Mouse (Mus musculus): Measurements from ENCODE around the gene Ubap1l. TPM values are rescaled to one million over a fixed set of nuclear protein-coding genes. Genes with fewer than 3 reads are reported as not detected.

The Ubap1l gene
- total RNA-seq, 1 experiment: 4.5 TPM

GRCm38 (mm10) chr9:65408871-65409295 is 48.0 kb downstream of the Ubap1l start:
- Histone ChIP-seq H3K9me3 (ENCODE audit: control insufficient read depth, insufficient read depth, low read depth, low read length) (no peaks in the 10 kb centered on the region), H3K4me3 (ENCODE audit: insufficient read depth in 1 of 2, low read depth in 1 of 2, low read length in 2 of 2, poor library complexity in 1 of 2, severe bottlenecking in 1 of 2) (no peak overlapping the region), H3K9ac (ENCODE audit: insufficient read depth, low read depth, low read length, poor library complexity, severe bottlenecking) (no peak overlapping the region), H3K27ac (ENCODE audit: insufficient read depth, low read depth, low read length, poor library complexity, severe bottlenecking) (no peak overlapping the region), H3K36me3 (ENCODE audit: control insufficient read depth, insufficient read depth, low read length, poor library complexity, severe bottlenecking) (no peaks in the 10 kb centered on the region), H3K4me1 (ENCODE audit: control insufficient read depth in 2 of 2, insufficient read depth in 2 of 2, low read length in 2 of 2, poor library complexity in 1 of 2) (no peaks in the 10 kb centered on the region)
- DNase-seq (ENCODE audit: low read depth, low spot score): no peak
- in situ Hi-C loops (cut with MboI; ENCODE audit: low sequenced_read_pairs in 2 of 2, unreplicated experiment in 2 of 2): no loop called here
- no peak for TF ChIP-seq HCFC1 (IDR thresholded peaks at IDR 0.05; ENCODE audit: borderline replicate concordance, insufficient read depth, low read length)
- TF ChIP-seq ZNF384 (IDR thresholded peaks at IDR 0.05; ENCODE audit: low read depth, low read length): no peak
- TF ChIP-seq CHD2 (IDR thresholded peaks at IDR 0.05; ENCODE audit: low read depth, low read length): no peak
- no peak for TF ChIP-seq ZC3H11A (IDR thresholded peaks at IDR 0.05; ENCODE audit: borderline replicate concordance, low read depth, low read length)
- no peak for TF ChIP-seq MAFK (IDR thresholded peaks at IDR 0.05; ENCODE audit: insufficient read depth, low read depth, low read length)

- in situ Hi-C loops (cut with MboI; ENCODE audit: low sequenced_read_pairs in 2 of 2, unreplicated experiment in 2 of 2): no loop called here
- H3K4me1 ChIP-seq (ENCODE audit: control insufficient read depth in 2 of 2, insufficient read depth in 2 of 2, low read length in 2 of 2, poor library complexity in 1 of 2): no peaks in the 10 kb centered on the region
- H3K9me3 ChIP-seq (ENCODE audit: control insufficient read depth, insufficient read depth, low read depth, low read length): no peaks in the 10 kb centered on the region
- no peak for TF ChIP-seq ZNF384 (IDR thresholded peaks at IDR 0.05; ENCODE audit: low read depth, low read length)
- TF ChIP-seq ZC3H11A (IDR thresholded peaks at IDR 0.05; ENCODE audit: borderline replicate concordance, low read depth, low read length): no peak
- no peak for TF ChIP-seq MAFK (IDR thresholded peaks at IDR 0.05; ENCODE audit: insufficient read depth, low read depth, low read length)
- TF ChIP-seq CHD2 (IDR thresholded peaks at IDR 0.05; ENCODE audit: low read depth, low read length): no peak
- no peak for TF ChIP-seq HCFC1 (IDR thresholded peaks at IDR 0.05; ENCODE audit: borderline replicate concordance, insufficient read depth, low read length)
- no peak for DNase-seq (ENCODE audit: low read depth, low spot score)
- H3K4me3 ChIP-seq (ENCODE audit: insufficient read depth in 1 of 2, low read depth in 1 of 2, low read length in 2 of 2, poor library complexity in 1 of 2, severe bottlenecking in 1 of 2): no peak overlapping the region
- no peak overlapping the region for H3K27ac ChIP-seq (ENCODE audit: insufficient read depth, low read depth, low read length, poor library complexity, severe bottlenecking)
- no peaks in the 10 kb centered on the region for H3K36me3 ChIP-seq (ENCODE audit: control insufficient read depth, insufficient read depth, low read length, poor library complexity, severe bottlenecking)
- no peak overlapping the region for H3K9ac ChIP-seq (ENCODE audit: insufficient read depth, low read depth, low read length, poor library complexity, severe bottlenecking)
Observed at GRCm38 (mm10) chr9:65410378-65410777, 49.5 kb downstream of the Ubap1l start.

- Histone ChIP-seq H3K9ac (ENCODE audit: insufficient read depth, low read depth, low read length, poor library complexity, severe bottlenecking) (no peak overlapping the region), H3K36me3 (ENCODE audit: control insufficient read depth, insufficient read depth, low read length, poor library complexity, severe bottlenecking) (no peaks in the 10 kb centered on the region), H3K4me1 (ENCODE audit: control insufficient read depth in 2 of 2, insufficient read depth in 2 of 2, low read length in 2 of 2, poor library complexity in 1 of 2) (no peaks in the 10 kb centered on the region), H3K4me3 (ENCODE audit: insufficient read depth in 1 of 2, low read depth in 1 of 2, low read length in 2 of 2, poor library complexity in 1 of 2, severe bottlenecking in 1 of 2) (no peak overlapping the region), H3K9me3 (ENCODE audit: control insufficient read depth, insufficient read depth, low read depth, low read length) (no peaks in the 10 kb centered on the region), H3K27ac (ENCODE audit: insufficient read depth, low read depth, low read length, poor library complexity, severe bottlenecking) (no peak overlapping the region; the same call in 1 of the 2 replicates)
- in situ Hi-C loops (cut with MboI; ENCODE audit: low sequenced_read_pairs in 2 of 2, unreplicated experiment in 2 of 2): no loop called here
- TF ChIP-seq MAFK (IDR thresholded peaks at IDR 0.05; ENCODE audit: insufficient read depth, low read depth, low read length): no peak
- no peak for TF ChIP-seq HCFC1 (IDR thresholded peaks at IDR 0.05; ENCODE audit: borderline replicate concordance, insufficient read depth, low read length)
- no peak for TF ChIP-seq CHD2 (IDR thresholded peaks at IDR 0.05; ENCODE audit: low read depth, low read length)
- TF ChIP-seq ZC3H11A (IDR thresholded peaks at IDR 0.05; ENCODE audit: borderline replicate concordance, low read depth, low read length): no peak
- TF ChIP-seq ZNF384 (IDR thresholded peaks at IDR 0.05; ENCODE audit: low read depth, low read length): no peak
- DNase-seq (ENCODE audit: low read depth, low spot score): no peak
Observed at GRCm38 (mm10) chr9:65411326-65411725, 50.5 kb downstream of the Ubap1l start.

GRCm38 (mm10) chr9:65417738-65418137 is 56.9 kb downstream of the Ubap1l start:
- H3K4me1 ChIP-seq (ENCODE audit: control insufficient read depth in 2 of 2, insufficient read depth in 2 of 2, low read length in 2 of 2, poor library complexity in 1 of 2): no peaks in the 10 kb centered on the region
- no peaks in the 10 kb centered on the region for H3K9me3 ChIP-seq (ENCODE audit: control insufficient read depth, insufficient read depth, low read depth, low read length)
- H3K36me3 ChIP-seq (ENCODE audit: control insufficient read depth, insufficient read depth, low read length, poor library complexity, severe bottlenecking): no peaks in the 10 kb centered on the region
- DNase-seq (ENCODE audit: low read depth, low spot score): no peak
- no peak overlapping the region for H3K9ac ChIP-seq (ENCODE audit: insufficient read depth, low read depth, low read length, poor library complexity, severe bottlenecking)
- H3K27ac ChIP-seq (ENCODE audit: insufficient read depth, low read depth, low read length, poor library complexity, severe bottlenecking): no peak overlapping the region
- TF ChIP-seq MAFK (IDR thresholded peaks at IDR 0.05; ENCODE audit: insufficient read depth, low read depth, low read length) (no peak), CHD2 (IDR thresholded peaks at IDR 0.05; ENCODE audit: low read depth, low read length) (no peak)
- no peak overlapping the region for H3K4me3 ChIP-seq (ENCODE audit: insufficient read depth in 1 of 2, low read depth in 1 of 2, low read length in 2 of 2, poor library complexity in 1 of 2, severe bottlenecking in 1 of 2)
- in situ Hi-C loops (cut with MboI; ENCODE audit: low sequenced_read_pairs in 2 of 2, unreplicated experiment in 2 of 2): no loop called here

- TF ChIP-seq ZC3H11A (IDR thresholded peaks at IDR 0.05; ENCODE audit: borderline replicate concordance, low read depth, low read length): no peak
- TF ChIP-seq MAFK (IDR thresholded peaks at IDR 0.05; ENCODE audit: insufficient read depth, low read depth, low read length): no peak
- no peak for TF ChIP-seq ZNF384 (IDR thresholded peaks at IDR 0.05; ENCODE audit: low read depth, low read length)
- TF ChIP-seq CHD2 (IDR thresholded peaks at IDR 0.05; ENCODE audit: low read depth, low read length): no peak
- TF ChIP-seq HCFC1 (IDR thresholded peaks at IDR 0.05; ENCODE audit: borderline replicate concordance, insufficient read depth, low read length): no peak
- Histone ChIP-seq H3K36me3 (ENCODE audit: control insufficient read depth, insufficient read depth, low read length, poor library complexity, severe bottlenecking) (no peaks in the 10 kb centered on the region), H3K4me1 (ENCODE audit: control insufficient read depth in 2 of 2, insufficient read depth in 2 of 2, low read length in 2 of 2, poor library complexity in 1 of 2) (peaks cover 0 to 8% of the 10 kb centered on the region in 2 experiments; a peak in 1 of 4 replicates), H3K9me3 (ENCODE audit: control insufficient read depth, insufficient read depth, low read depth, low read length) (no peaks in the 10 kb centered on the region), H3K27ac (ENCODE audit: insufficient read depth, low read depth, low read length, poor library complexity, severe bottlenecking) (no peak overlapping the region), H3K4me3 (ENCODE audit: insufficient read depth in 1 of 2, low read depth in 1 of 2, low read length in 2 of 2, poor library complexity in 1 of 2, severe bottlenecking in 1 of 2) (no peak overlapping the region), H3K9ac (ENCODE audit: insufficient read depth, low read depth, low read length, poor library complexity, severe bottlenecking) (no peak overlapping the region)
- DNase-seq (ENCODE audit: low read depth, low spot score): no peak
- in situ Hi-C loops (cut with MboI; ENCODE audit: low sequenced_read_pairs in 2 of 2, unreplicated experiment in 2 of 2): no loop called here
Observed at GRCm38 (mm10) chr9:65419633-65420032, 58.8 kb downstream of the Ubap1l start.
